Mouse (Mus musculus) embryonic facial prominence, embryonic 11.5 days (tissue): ENCODE results near the gene Abcg5. TPM values are rescaled to one million over a fixed set of nuclear protein-coding genes. Genes with fewer than 3 reads are reported as not detected.
A peak's percentile ranks its signal among the peaks of the same experiment; 100 is the strongest.

ENCODE experiments used
- ATAC-seq: fragments of 200-750 bp; cut with Nextera tagmentation; replicated peaks from 2 replicates; pipeline ENCODE4 v1.8.0; 2017; ENCODE audit warnings: low read depth; ENCODE audit not compliant: insufficient number of reproducible peaks, low FRiP score, low TSS enrichment
- DNase-seq: peaks from one replicate; pipeline ENCODE4 v3.0.0-alpha.2; 2015; ENCODE audit warnings: low spot score
- H3K27ac ChIP-seq: fragments of 300-500 bp; sonication (generic); replicated peaks from 2 replicates; pipeline ENCODE4 v1.5.1; 2014; ENCODE audit warnings: mild to moderate bottlenecking, low read depth, low read length, control low read depth
- H3K27me3 ChIP-seq: fragments of 300-500 bp; sonication (generic); 2 replicates; pipeline ENCODE4 v1.6.1; 2014; ENCODE audit warnings: mild to moderate bottlenecking, low read length, moderate library complexity, mixed read lengths; ENCODE audit not compliant: control insufficient read depth, insufficient read depth
- H3K36me3 ChIP-seq: fragments of 300-500 bp; sonication (generic); replicated peaks from 2 replicates; pipeline ENCODE4 v1.6.1; 2014; ENCODE audit warnings: low read depth, mild to moderate bottlenecking, low read length, moderate library complexity, mixed read lengths; ENCODE audit not compliant: control insufficient read depth, insufficient read depth
- H3K4me1 ChIP-seq: fragments of 300-500 bp; sonication (generic); 2 replicates; pipeline ENCODE4 v1.6.1; 2014; ENCODE audit warnings: low read length, mixed read lengths; ENCODE audit not compliant: control insufficient read depth, insufficient read depth
- H3K4me2 ChIP-seq: fragments of 300-500 bp; sonication (generic); 2 replicates; pipeline ENCODE4 v1.6.1; 2014; ENCODE audit warnings: low read depth, mild to moderate bottlenecking, control low read depth, low read length, moderate library complexity
- H3K4me3 ChIP-seq: fragments of 300-500 bp; sonication (generic); 2 replicates; pipeline ENCODE4 v1.5.1; 2014; ENCODE audit warnings: low read depth, low read length, control low read depth
- H3K9ac ChIP-seq: fragments of 300-500 bp; sonication (generic); replicated peaks from 2 replicates; pipeline ENCODE4 v1.6.1; 2014; ENCODE audit warnings: mild to moderate bottlenecking, control low read depth, low read length
- H3K9me3 ChIP-seq: fragments of 300-500 bp; sonication (generic); replicated peaks from 2 replicates; pipeline ENCODE4 v1.6.1; 2016; ENCODE audit warnings: mild to moderate bottlenecking, low read length, inconsistent platforms, mixed read lengths; ENCODE audit not compliant: control insufficient read depth
- whole genome bisulfite sequencing: fragments of 180-500 bp; shearing (Covaris S2); extraction: QIAGEN DNeasy Blood & Tissue Kit; methylation state at CpG from one replicate; pipeline ENCODE4 v1.1.7; 2014; 5-methylcytosine and 5-hydroxymethylcytosine counted together
- polyA plus RNA-seq: library from polyadenylated mRNA; unstranded; fragments of >200 nt; fragmentation: Nextera tagmentation; extraction: Ambion mirVana; gene quantifications from 2 replicates; pipeline ENCODE4 v1.2.1, GENCODE M21; 2014

Abcg5 gene
- polyA plus RNA-seq, 1 experiment from 2014 or later, result 2.5 TPM

- no peaks in the 10 kb centered on the region for H3K4me1 ChIP-seq
- H3K4me2 ChIP-seq, result no peak overlapping the region
- no peaks in the 10 kb centered on the region for H3K9me3 ChIP-seq
- H3K27me3 ChIP-seq, result no peaks in the 10 kb centered on the region
- ATAC-seq, result no peak
- no peak overlapping the region for H3K4me3 ChIP-seq
- whole genome bisulfite sequencing, result 87% methylated on average over 6 of the region's 6 CpGs
- no peak overlapping the region for H3K27ac ChIP-seq
- no peak overlapping the region for H3K9ac ChIP-seq
- H3K36me3 ChIP-seq, result no peaks in the 10 kb centered on the region; the same call in 1 of the 2 replicates
- no peak for DNase-seq
These were observed 66.2 kb downstream of the Abcg5 start for GRCm38 (mm10) chr17:84616526-84617074.

- H3K36me3 ChIP-seq, result no peaks in the 10 kb centered on the region; the same call in 1 of the 2 replicates
- no peak overlapping the region for H3K4me2 ChIP-seq
- ATAC-seq (no peak), DNase-seq (no peak)
- WGBS, result 86% methylated on average over 11 of the region's 11 CpGs
- H3K27ac ChIP-seq, result no peak overlapping the region
- H3K9ac ChIP-seq, result no peak overlapping the region
- no peaks in the 10 kb centered on the region for H3K4me1 ChIP-seq
- no peaks in the 10 kb centered on the region for H3K9me3 ChIP-seq
- H3K4me3 ChIP-seq, result no peak overlapping the region
- no peaks in the 10 kb centered on the region for H3K27me3 ChIP-seq
These were observed 67.0 kb downstream of the Abcg5 start for GRCm38 (mm10) chr17:84615811-84616210.

DNA sequence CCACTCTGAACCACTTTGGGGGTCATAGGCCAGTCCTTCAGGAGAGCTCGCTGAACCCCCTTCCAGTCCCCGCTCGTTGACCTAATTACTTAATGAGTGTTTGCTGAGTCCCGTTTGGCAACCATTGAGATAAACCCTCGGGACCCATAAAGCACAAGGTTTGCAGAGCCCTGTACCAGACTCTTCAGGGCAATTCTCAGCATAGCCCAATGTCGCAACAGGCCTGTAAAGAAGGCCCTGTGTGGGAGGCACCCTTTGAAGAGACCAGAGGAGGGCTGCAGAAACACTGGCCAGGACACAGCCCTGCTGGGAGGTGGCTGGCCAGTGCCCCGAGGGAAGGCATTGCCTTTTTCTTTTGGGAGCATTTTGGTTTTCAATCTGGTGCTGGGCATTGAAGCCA is 70.8 kb downstream of the Abcg5 start:
- DNase-seq (no peak), ATAC-seq (no peak)
- no peaks in the 10 kb centered on the region; the same call in 1 of the 2 replicates for H3K36me3 ChIP-seq
- H3K9me3 ChIP-seq, result no peaks in the 10 kb centered on the region
- no peak overlapping the region for H3K4me3 ChIP-seq
- no peak overlapping the region for H3K4me2 ChIP-seq
- no peaks in the 10 kb centered on the region for H3K27me3 ChIP-seq
- H3K4me1 ChIP-seq, result no peaks in the 10 kb centered on the region
- H3K9ac ChIP-seq, result no peak overlapping the region
- no peak overlapping the region for H3K27ac ChIP-seq
- 52% methylated on average over 7 of the region's 7 CpGs for WGBS

DNA sequence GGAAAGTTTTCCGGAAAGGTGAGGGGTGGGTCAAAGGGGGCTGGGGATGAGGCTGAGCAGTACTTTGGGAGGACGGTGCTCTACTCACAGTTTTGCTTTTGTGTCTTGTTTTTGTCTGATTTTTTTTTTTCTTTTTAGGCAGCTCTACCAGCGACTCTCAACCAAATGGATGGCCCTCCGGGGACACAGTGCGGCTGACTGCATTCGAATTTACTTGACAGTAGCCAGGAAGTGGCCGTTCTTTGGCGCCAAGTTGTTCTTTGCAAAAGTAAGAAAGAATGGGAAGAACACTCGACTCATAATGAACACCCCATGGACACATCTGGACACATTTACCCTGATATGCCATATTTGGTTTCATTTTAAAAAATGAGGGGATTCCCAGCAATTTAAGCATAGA is 71.3 kb downstream of the Abcg5 start:
- Histone ChIP-seq H3K36me3 (no peaks in the 10 kb centered on the region; the same call in 1 of the 2 replicates), H3K4me1 (no peaks in the 10 kb centered on the region), H3K27ac (no peak overlapping the region), H3K27me3 (no peaks in the 10 kb centered on the region), H3K4me3 (no peak overlapping the region), H3K9ac (no peak overlapping the region), H3K4me2 (no peak overlapping the region), H3K9me3 (no peaks in the 10 kb centered on the region)
- WGBS, result 54% methylated on average over 9 of the region's 9 CpGs
- ATAC-seq (no peak), DNase-seq (peak; percentile 42)

GRCm38 (mm10) chr17:84608606-84609005 is 74.2 kb downstream of the Abcg5 start:
- ATAC-seq, result no peak
- no peak for DNase-seq
- Histone ChIP-seq H3K36me3 (no peaks in the 10 kb centered on the region; the same call in 1 of the 2 replicates), H3K9ac (no peak overlapping the region), H3K27me3 (no peaks in the 10 kb centered on the region), H3K9me3 (no peaks in the 10 kb centered on the region), H3K4me3 (no peak overlapping the region), H3K4me2 (no peak overlapping the region), H3K4me1 (no peaks in the 10 kb centered on the region), H3K27ac (no peak overlapping the region)
- 79% methylated on average over 4 of the region's 4 CpGs for WGBS

Other genes starting within 250 kb of the Abcg5 start
- 8.2 and 8.7 TPM in 2 replicates for gene Thada, start 216.8 kb downstream of the Abcg5 start, polyA plus RNA-seq
- gene Plekhh2, start 171.1 kb downstream of the Abcg5 start, polyA plus RNA-seq, result 5.1 and 5.6 TPM in 2 replicates
- 46.2 and 48.0 TPM in 2 replicates for gene Dync2li1, start 56.5 kb downstream of the Abcg5 start, polyA plus RNA-seq
- gene Abcg8, start 6.7 kb downstream of the Abcg5 start, polyA plus RNA-seq, result 0.06 and 0.27 TPM in 2 replicates
- gene Lrpprc, start 107.8 kb upstream of the Abcg5 start, polyA plus RNA-seq, result 60.0 and 63.1 TPM in 2 replicates